ENCODE assay signal across 19 mouse cellular contexts in the genomic region with DNA sequence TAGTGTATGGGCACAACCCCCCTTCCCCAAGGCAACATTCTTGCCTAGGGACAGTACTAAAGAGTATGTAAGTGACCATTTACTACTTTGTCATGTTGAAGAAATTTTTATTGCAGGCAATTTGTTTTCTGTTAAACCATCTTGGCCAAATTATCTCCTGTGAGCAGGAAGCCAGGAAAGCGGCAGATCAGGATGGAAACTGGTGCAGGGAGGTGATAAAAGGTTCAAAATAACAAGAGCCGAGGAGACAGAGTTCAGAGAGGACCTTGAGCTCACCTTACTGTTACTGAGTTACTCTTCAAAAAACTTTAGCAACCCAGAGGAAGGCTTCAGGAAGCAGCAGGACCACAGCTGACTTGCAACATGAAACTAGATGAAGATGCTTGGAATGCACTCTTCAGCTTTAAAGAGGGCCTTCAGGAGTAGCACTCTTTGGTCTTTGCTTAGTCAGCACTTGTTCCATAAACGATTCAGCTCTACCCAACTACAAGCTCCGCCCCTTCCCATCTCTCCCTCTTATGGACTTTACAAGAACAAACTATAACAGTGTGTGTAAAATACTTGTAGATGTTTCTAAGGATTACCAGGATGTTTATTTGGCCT. TPM values are rescaled to one million over a fixed set of nuclear protein-coding genes. Genes with fewer than 3 reads are reported as not detected.
DNase-seq lines count a peak whose midpoint lies in the region; ATAC-seq and TF ChIP-seq lines count a peak whose summit lies in the region.
"Had no signal": no experiment of that assay in that cellular context is flagged by ENCODE, and none has a peak within 500 bp of the region (broad histone marks: within the 10 kb centered on the region; RNA-seq: fewer than 3 reads in every experiment).

No protein-coding gene starts in this region.

- peaks cover under 1% of the 10 kb centered on the region; the same call in 1 of the 2 replicates for H3K4me1 ChIP-seq in lung, postnatal 0 days (ENCODE audit: insufficient read depth, low read depth, low read length)
- no peaks in the 10 kb centered on the region; the same call in 1 of the 2 replicates for H3K4me1 ChIP-seq in lung, adult 2 months (ENCODE audit: control insufficient read depth, insufficient read depth, low read length)
- H3K4me1 ChIP-seq in liver, embryonic 13.5 days (replicated peaks): peaks cover 62% of the 10 kb centered on the region

- peak; percentile 30 for DNase-seq in lung, postnatal 0 days (ENCODE audit: low spot score)
- no peak for DNase-seq in lung, adult 2 months
- DNase-seq in c-Kit-positive CD71-positive TER-119-positive erythroid progenitor cells, embryonic 14.5 days (ENCODE audit: low spot score): peak; percentile 77
- peak; percentile 57 for DNase-seq in liver, embryonic 13.5 days
- peak; percentile 65 to 70 for DNase-seq in spleen, postnatal 4 days (ENCODE audit: low spot score in 2 of 2)
- no peak for DNase-seq in cerebellum, postnatal 25 days
- no peak for DNase-seq in layer of hippocampus, adult 9-11 months
- DNase-seq: adrenal gland, adult 8-10 months; cerebellum, postnatal 14 days; gastrocnemius, postnatal 36 days; kidney, adult 18-20 months; right cerebral cortex, postnatal 25 days; thymus, postnatal 14 days had no signal

- 58% methylated on average over 4 of the region's 4 CpGs for WGBS in lung, postnatal 0 days
- 66% methylated on average over 4 of the region's 4 CpGs for WGBS in lung, adult 2 months
- 29% methylated on average over 4 of the region's 4 CpGs for WGBS in liver, embryonic 13.5 days (ENCODE audit: insufficient replicate concordance)

- H3K9ac ChIP-seq in lung, postnatal 0 days (replicated peaks; ENCODE audit: low read depth): no peak overlapping the region
- peak overlapping the region; percentile 70 for H3K9ac ChIP-seq in liver, embryonic 13.5 days
- H3K9ac ChIP-seq: hindbrain, embryonic 12.5 days; lung, embryonic 15.5 days; neural tube, embryonic 13.5 days had no signal

- no peak overlapping the region for H3K27ac ChIP-seq in lung, postnatal 0 days (ENCODE audit: low read length)
- H3K27ac ChIP-seq in liver, embryonic 13.5 days: peak overlapping the region; percentile 88
- H3K27ac ChIP-seq: forebrain, embryonic 10.5 days; hindbrain, embryonic 12.5 days; limb, embryonic 10.5 days; lung, embryonic 15.5 days; neural tube, embryonic 13.5 days had no signal

- ATAC-seq in lung, postnatal 0 days: peak; percentile 38; the same call in 1 of the 2 replicates
- peak; percentile 90 for ATAC-seq in liver, embryonic 13.5 days (ENCODE audit: low read depth)

- TF ChIP-seq CTCF in lung, postnatal 0 days (IDR thresholded peaks at IDR 0.05): no peak
- TF ChIP-seq CTCF in lung, adult 2 months (IDR thresholded peaks at IDR 0.05; ENCODE audit: insufficient read depth, low read length): no peak

- no peaks in the 10 kb centered on the region for H3K36me3 ChIP-seq in lung, postnatal 0 days (ENCODE audit: insufficient read depth, low read length)
- H3K36me3 ChIP-seq in liver, embryonic 13.5 days: peaks cover 6% of the 10 kb centered on the region; the same call in 1 of the 2 replicates
- H3K36me3 ChIP-seq: hindbrain, embryonic 12.5 days; limb, embryonic 10.5 days; lung, embryonic 15.5 days; neural tube, embryonic 13.5 days had no signal

- no peak for TF ChIP-seq EP300 in lung, postnatal 0 days (IDR thresholded peaks at IDR 0.05)

- no peaks in the 10 kb centered on the region for H3K27me3 ChIP-seq in lung, postnatal 0 days (replicated peaks; ENCODE audit: insufficient read depth, low read length)
- H3K27me3 ChIP-seq in liver, embryonic 13.5 days: no peaks in the 10 kb centered on the region
- H3K27me3 ChIP-seq: hindbrain, embryonic 12.5 days; lung, embryonic 15.5 days; neural tube, embryonic 13.5 days had no signal

- no peaks in the 10 kb centered on the region for H3K9me3 ChIP-seq in lung, postnatal 0 days (ENCODE audit: low read length)
- no peaks in the 10 kb centered on the region for H3K9me3 ChIP-seq in liver, embryonic 13.5 days (replicated peaks)
- H3K9me3 ChIP-seq: forebrain, embryonic 10.5 days; G1E; hindbrain, embryonic 12.5 days; limb, embryonic 10.5 days; lung, embryonic 15.5 days; neural tube, embryonic 13.5 days had no signal

- TF ChIP-seq POLR2A in lung, adult 2 months (IDR thresholded peaks at IDR 0.05; ENCODE audit: borderline replicate concordance, extremely low read depth, low read depth, low read length): no peak

- H3K4me2 ChIP-seq in lung, postnatal 0 days (replicated peaks; ENCODE audit: low read depth, low read length): no peak overlapping the region
- H3K4me2 ChIP-seq in liver, embryonic 13.5 days: peak overlapping the region; percentile 62
- H3K4me2 ChIP-seq: hindbrain, embryonic 12.5 days; lung, embryonic 15.5 days; neural tube, embryonic 13.5 days had no signal

- no peak overlapping the region for H3K4me3 ChIP-seq in lung, postnatal 0 days (ENCODE audit: low read depth, low read length)
- no peak overlapping the region for H3K4me3 ChIP-seq in lung, adult 2 months (replicated peaks; ENCODE audit: extremely low read depth, low read depth, low read length)
- H3K4me3 ChIP-seq in liver, embryonic 13.5 days (replicated peaks): peak overlapping the region; percentile 39
- H3K4me3 ChIP-seq: forebrain, embryonic 10.5 days; hindbrain, embryonic 12.5 days; limb, embryonic 10.5 days; lung, embryonic 15.5 days; neural tube, embryonic 13.5 days had no signal

RNA-seq across cellular contexts. Expression of a gene that starts 5.8 kb away (rescaled TPM):
- 17.2 and 17.5 TPM in 2 replicates for polyA plus RNA-seq in lung, postnatal 0 days (2015; fragmentation: Nextera tagmentation; extraction: Ambion mirVana)
- polyA plus RNA-seq in lung, adult 2 months (2012; rRNA removed): 14.5 and 15.7 TPM in 2 replicates
- polyA plus RNA-seq in liver, embryonic 13.5 days (2015; fragmentation: Nextera tagmentation; extraction: Ambion mirVana): 81.9 and 106 TPM in 2 replicates

Comparison
In these comparisons a context has a peak if more than half of its experiments do, and no peak if none do; other contexts are left out.
1. DNase-seq: peak in lung, postnatal 0 days (single experiment), c-Kit-positive CD71-positive TER-119-positive erythroid progenitor cells, embryonic 14.5 days (single experiment), liver, embryonic 13.5 days (single experiment) and spleen, postnatal 4 days (2 of 2); none in lung, adult 2 months (single experiment), cerebellum, postnatal 25 days (0 of 2) and layer of hippocampus, adult 9-11 months (single experiment).